Mouse (Mus musculus) cerebellum, adult 11-12 months (tissue): ENCODE data around the gene Mrps6.

Experiments
- DNase-seq: peaks from one replicate; pipeline ENCODE4 v3.0.0; 2022

Gene Mrps6

GRCm38 (mm10) chr16:92057852-92058643, at the start of gene Mrps6, which contains the start of the genes Gm49711 and Slc5a3:
Mrps6 (plus strand) TSS chr16:92058270.
Gm49711 (plus strand) TSS chr16:92058316.
Slc5a3 (plus strand) TSS chr16:92058322.
- peak; percentile 87 for DNase-seq

- no peak for DNase-seq
These were observed 48.5 kb upstream of the Mrps6 start for GRCm38 (mm10) chr16:92009586-92009985.

DNA sequence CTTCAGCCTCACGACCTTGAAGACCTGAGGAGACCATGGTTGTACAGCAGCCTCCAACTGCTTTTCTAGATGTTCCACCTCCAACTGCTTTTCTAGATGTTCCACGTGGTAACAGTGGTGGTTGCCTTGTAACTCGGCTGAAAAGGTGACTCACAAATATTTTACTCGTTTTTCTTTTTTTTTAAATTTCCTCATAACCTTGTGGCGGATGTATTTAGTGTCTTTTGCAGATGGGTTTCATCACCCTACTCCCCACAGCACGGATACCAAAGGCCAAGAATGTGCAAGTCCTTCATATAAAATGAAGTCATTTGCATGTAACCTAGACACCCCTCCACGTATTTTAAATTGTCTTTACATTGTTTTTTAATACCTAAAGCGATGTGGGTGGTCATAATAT, 41.3 kb upstream of the Mrps6 start:
- no peak for DNase-seq

- DNase-seq, result no peak
These were observed 38.6 kb upstream of the Mrps6 start for GRCm38 (mm10) chr16:92019141-92020118.

DNA sequence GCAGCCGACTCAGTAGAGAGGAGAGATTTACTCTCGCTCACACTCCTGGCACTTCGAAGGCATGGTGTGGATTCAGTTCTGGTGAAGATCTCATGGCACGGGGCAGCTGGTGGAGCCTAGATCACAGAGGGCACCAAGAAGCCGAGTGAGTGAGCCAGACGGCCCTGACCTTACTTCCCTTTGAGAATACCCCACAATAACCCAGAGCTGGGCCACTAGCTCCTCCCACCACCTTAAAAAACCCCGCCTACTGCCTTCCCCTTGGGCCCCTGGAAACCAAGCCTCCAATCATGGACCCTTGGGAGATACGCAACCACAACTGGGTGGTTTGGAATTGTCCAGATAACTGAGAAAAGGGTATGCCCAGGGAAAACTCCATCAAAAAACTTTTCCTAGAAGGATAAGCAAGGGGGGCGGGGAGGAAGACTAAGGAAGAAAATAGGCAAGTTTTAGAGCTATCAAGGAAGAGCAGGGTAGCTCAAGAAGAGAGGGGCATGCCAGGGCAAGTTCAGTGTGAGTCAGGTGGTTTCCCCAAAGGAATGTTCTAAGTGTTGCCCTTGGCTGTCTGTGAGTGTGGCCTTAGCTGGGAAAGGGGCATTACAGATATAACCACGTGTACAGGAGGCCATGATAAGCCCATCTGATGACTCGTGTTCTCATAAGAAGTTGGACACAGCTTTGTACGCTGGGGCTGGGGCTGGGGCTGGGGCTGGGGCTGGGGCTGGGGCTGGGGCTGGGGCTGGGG, 36.2 kb upstream of the Mrps6 start:
- DNase-seq, result no peak

- DNase-seq, result no peak
These were observed 35.4 kb upstream of the Mrps6 start for GRCm38 (mm10) chr16:92022494-92023283.

DNA sequence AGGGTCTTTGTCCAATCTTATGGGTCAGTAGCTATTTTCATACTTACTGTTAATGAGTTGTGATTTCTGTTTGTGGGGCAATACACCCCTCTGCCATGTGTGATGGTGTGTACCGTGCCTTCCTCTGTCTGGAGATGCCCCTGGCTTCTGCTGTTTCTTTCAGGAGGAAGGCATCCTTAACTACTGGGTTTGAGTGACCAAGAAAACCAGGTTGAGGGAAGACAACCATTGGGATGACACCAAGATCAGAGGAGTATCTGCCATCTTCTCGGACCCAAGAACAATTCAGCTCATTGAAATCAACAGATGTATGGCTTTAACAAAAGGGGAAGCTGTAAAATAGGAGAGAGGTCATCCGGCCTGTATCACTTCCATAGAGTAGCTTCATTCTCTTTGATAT, 24.8 kb upstream of the Mrps6 start:
- no peak for DNase-seq

DNA sequence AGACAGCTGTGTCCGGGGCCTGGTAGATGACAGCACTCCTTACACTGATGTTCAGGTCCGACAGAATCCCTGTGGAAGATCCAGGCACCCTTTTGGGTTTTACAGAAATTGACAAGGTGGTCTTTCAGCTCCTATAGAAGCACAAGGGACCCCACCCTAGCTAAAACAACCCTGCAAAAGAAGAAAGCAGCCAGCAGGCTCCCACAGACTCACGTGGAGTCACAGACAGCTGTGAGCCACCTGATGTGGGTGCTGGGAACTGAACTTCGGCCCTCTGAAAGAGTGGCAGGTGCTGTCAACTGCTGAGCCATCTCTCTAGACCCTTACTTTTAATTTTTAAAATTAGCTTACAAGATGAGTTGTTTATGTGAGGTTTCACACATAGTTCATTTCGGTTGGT, 23.4 kb upstream of the Mrps6 start:
- no peak for DNase-seq

GRCm38 (mm10) chr16:92036701-92037100, 21.4 kb upstream of the Mrps6 start:
- no peak for DNase-seq

- no peak for DNase-seq
These were observed 20.0 kb upstream of the Mrps6 start for GRCm38 (mm10) chr16:92037891-92038607.

DNA sequence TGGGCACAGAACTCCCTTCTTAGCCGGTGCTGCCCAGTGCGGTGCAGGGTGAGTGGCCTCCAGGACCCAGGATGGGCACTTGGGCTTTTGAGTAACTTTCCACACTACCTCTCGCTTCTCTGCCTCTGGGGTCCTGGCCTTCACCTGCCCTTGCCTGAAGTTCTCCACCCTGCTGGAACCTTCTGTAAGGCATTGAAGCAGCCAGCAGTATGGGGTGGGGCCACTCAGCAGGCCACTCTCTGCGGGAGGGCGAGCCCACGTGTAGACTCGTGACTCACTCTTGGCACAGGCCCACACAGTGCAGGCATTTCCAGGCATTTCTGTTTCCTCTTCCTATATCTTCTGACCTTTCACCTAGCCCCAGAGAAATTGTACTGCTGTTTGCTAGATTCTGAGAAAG, 18.6 kb upstream of the Mrps6 start:
- no peak for DNase-seq

DNA sequence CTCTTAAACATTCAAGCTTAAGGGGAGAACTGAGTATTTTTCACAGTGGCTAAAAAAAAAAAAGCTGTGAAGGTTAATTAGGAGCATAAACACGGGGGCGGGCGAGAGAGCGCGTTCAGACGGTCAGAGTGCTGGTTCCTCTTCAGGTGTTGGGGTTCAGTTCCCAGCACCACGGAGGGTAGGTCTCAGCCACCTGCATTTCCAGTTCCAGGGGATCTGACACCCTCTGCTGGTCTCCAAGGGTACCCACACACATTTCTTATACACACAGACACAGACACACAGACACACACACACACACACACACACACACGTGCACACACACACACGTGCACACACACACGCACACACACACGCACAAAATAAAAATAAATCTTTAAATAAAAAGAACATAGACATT, 18.1 kb upstream of the Mrps6 start:
- no peak for DNase-seq

DNA sequence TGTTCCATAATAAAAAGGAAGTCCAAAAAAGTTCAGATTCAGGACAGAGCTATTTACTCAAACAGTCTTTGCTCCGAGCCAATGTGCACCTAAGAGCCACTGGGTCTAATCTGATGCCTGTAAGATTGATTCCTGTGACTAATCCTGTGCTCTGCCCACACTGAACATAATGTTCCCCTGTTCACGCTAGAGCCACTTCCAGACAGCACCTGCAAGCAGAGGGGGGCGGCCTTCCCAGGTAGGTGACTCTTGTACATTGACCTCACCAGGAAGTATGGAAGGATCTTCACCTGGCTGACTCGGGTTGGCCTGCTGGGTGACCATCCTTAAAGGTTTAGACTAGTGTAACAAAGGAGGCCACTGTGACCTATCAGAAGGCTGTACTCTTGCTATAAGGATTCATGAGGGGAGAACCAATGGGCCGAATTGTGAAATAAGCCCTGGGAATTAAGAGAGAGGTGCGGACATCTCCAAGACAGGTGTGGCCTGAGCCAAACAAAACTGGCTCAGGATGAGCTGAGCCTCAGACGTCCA, 6.2 kb upstream of the Mrps6 start:
- no peak for DNase-seq

- no peak for DNase-seq
These were observed 5.5 kb upstream of the Mrps6 start for GRCm38 (mm10) chr16:92052569-92052968.

GRCm38 (mm10) chr16:92056711-92057110, 1.4 kb upstream of the Mrps6 start:
- DNase-seq, result no peak

- DNase-seq, result no peak
These were observed 616 bp upstream of the Mrps6 start for GRCm38 (mm10) chr16:92057456-92057851.

GRCm38 (mm10) chr16:92058644-92059620, 862 bp downstream of the Mrps6 start:
- DNase-seq, result no peak

GRCm38 (mm10) chr16:92060213-92060612, 2.1 kb downstream of the Mrps6 start:
- no peak for DNase-seq

DNA sequence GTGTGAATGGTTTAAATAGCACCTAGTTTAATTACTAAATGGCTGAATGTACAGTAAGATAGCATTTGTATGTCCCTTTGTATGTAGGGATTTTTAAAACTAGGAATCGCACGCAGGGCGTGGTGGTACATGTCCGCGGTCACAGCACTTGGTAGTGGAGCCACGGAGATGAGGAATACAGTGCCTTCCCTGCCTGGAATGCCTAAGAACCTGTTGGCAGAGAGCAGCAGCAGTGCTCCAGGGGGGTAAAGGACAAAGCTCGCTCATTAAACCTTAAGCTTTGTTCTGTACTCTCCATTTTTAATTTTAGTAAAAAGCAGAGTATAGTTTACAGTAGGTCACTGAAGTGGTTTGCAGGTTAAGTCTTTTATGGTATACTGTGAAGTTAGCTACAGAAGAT, 3.5 kb downstream of the Mrps6 start:
- no peak for DNase-seq

DNA sequence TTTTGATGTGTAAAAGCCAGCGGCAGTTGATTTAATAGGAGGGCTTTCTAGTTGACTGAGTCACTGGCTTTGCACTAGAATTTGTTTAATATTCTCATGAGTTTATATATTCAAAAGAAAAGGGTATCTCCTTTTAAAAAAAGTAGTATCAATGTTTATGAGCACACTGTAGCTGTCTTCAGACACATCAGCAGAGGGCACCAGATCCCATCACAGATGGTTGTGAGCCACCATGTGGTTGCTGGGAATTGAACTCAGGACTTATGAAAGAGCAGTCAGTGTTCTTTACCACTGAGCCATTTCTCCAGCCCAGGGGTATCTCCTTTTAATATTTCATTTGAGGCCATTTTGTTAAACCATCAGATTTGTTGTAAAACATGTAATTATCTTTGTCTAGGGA, 4.8 kb downstream of the Mrps6 start:
- no peak for DNase-seq
